Mouse (Mus musculus) bone marrow macrophage, adult 2 months (primary cell): ENCODE data around the gene Zkscan6.

Source experiments
- CTCF ChIP-seq: IDR thresholded peaks from 2 replicates; pipeline ENCODE4 v1.5.1; 2012; ENCODE audit warnings: low read depth, mild to moderate bottlenecking, low read length, moderate library complexity
- POLR2A ChIP-seq: IDR thresholded peaks from 2 replicates; pipeline ENCODE4 v1.6.1; 2012; ENCODE audit warnings: mild to moderate bottlenecking, low read depth, low read length, borderline replicate concordance

GRCm38 (mm10) chr11:65760912-65761311, 46.1 kb upstream of the Zkscan6 start:
- no peak for TF ChIP-seq CTCF
- no peak for TF ChIP-seq POLR2A
